9 mouse cellular contexts compared by ENCODE assay signal in genomic region chr11:24075486-24076126, GRCm38 (mm10). TPM values are rescaled to one million over a fixed set of nuclear protein-coding genes. Genes with fewer than 3 reads are reported as not detected.
DNase-seq lines count a peak whose midpoint lies in the region; ATAC-seq and TF ChIP-seq lines count a peak whose summit lies in the region.
"Had no signal": no experiment of that assay in that cellular context is flagged by ENCODE, and none has a peak within 500 bp of the region (broad histone marks: within the 10 kb centered on the region; RNA-seq: fewer than 3 reads in every experiment).

No protein-coding gene starts in this region.

- under 1% methylated on average over 17 of the region's 17 CpGs for WGBS in heart, embryonic 13.5 days
- 0% methylated on average over 17 of the region's 17 CpGs for WGBS in forebrain, embryonic 14.5 days
- WGBS in liver, postnatal 0 days (ENCODE audit: insufficient replicate concordance): 1% methylated on average over 17 of the region's 17 CpGs

- TF ChIP-seq CTCF in G1E (IDR thresholded peaks at IDR 0.05; ENCODE audit: low read depth, low read length): no peak
- no peak for TF ChIP-seq CTCF in liver, postnatal 0 days (IDR thresholded peaks at IDR 0.05; ENCODE audit: low read depth)

- DNase-seq in heart, adult 11 months: no peak
- DNase-seq in G1E (ENCODE audit: low spot score): no peak
- DNase-seq in forebrain, embryonic 14.5 days (ENCODE audit: low spot score): peak; percentile 35
- DNase-seq in liver, postnatal 0 days: no peak
- no peak for DNase-seq in gastrocnemius, postnatal 25 days
- no peak for DNase-seq in urinary bladder, postnatal 25 days (ENCODE audit: low spot score)
- no peak for DNase-seq in urinary bladder, postnatal 36 days (ENCODE audit: low spot score in 2 of 2)

- no peak for TF ChIP-seq EP300 in liver, postnatal 0 days (IDR thresholded peaks at IDR 0.05; ENCODE audit: low read depth)

- H3K9ac ChIP-seq in heart, embryonic 13.5 days: peak overlapping the region; percentile 92
- peak overlapping the region; percentile 100 for H3K9ac ChIP-seq in forebrain, embryonic 14.5 days (ENCODE audit: low read length)
- peak overlapping the region; percentile 80 for H3K9ac ChIP-seq in liver, postnatal 0 days (replicated peaks)

- H3K9me3 ChIP-seq in heart, embryonic 13.5 days: no peaks in the 10 kb centered on the region
- H3K9me3 ChIP-seq in G1E (replicated peaks): no peaks in the 10 kb centered on the region
- no peaks in the 10 kb centered on the region for H3K9me3 ChIP-seq in forebrain, embryonic 14.5 days (replicated peaks; ENCODE audit: control insufficient read depth, low read length)
- H3K9me3 ChIP-seq in liver, postnatal 0 days (ENCODE audit: low read length): no peaks in the 10 kb centered on the region

- peaks cover 25% of the 10 kb centered on the region for H3K4me1 ChIP-seq in heart, embryonic 13.5 days
- H3K4me1 ChIP-seq in G1E (ENCODE audit: insufficient read depth, low read depth, low read length): peaks cover 12% of the 10 kb centered on the region
- H3K4me1 ChIP-seq in forebrain, embryonic 14.5 days (ENCODE audit: control insufficient read depth, insufficient read depth, low read length): peaks cover 14% of the 10 kb centered on the region
- peaks cover 23% of the 10 kb centered on the region for H3K4me1 ChIP-seq in liver, postnatal 0 days (ENCODE audit: insufficient read depth)

- H3K27ac ChIP-seq in heart, embryonic 13.5 days (replicated peaks): peak overlapping the region; percentile 94
- H3K27ac ChIP-seq in forebrain, embryonic 14.5 days (ENCODE audit: low read depth, low read length): peak overlapping the region; percentile 100
- peak overlapping the region; percentile 63 for H3K27ac ChIP-seq in liver, postnatal 0 days (ENCODE audit: low read depth)

- no peak for ATAC-seq in heart, embryonic 13.5 days (ENCODE audit: extremely low read depth, insufficient number of reproducible peaks, low FRiP score, low TSS enrichment)
- ATAC-seq in G1E (ENCODE audit: extremely low read depth, insufficient number of reproducible peaks, low FRiP score, poor library complexity, severe bottlenecking): no peak
- no peak for ATAC-seq in forebrain, embryonic 14.5 days
- no peak for ATAC-seq in liver, postnatal 0 days

- H3K36me3 ChIP-seq in heart, embryonic 13.5 days: no peaks in the 10 kb centered on the region
- H3K36me3 ChIP-seq in G1E (replicated peaks): peaks cover 6% of the 10 kb centered on the region
- H3K36me3 ChIP-seq in forebrain, embryonic 14.5 days (ENCODE audit: control insufficient read depth, insufficient read depth, low read length): no peaks in the 10 kb centered on the region
- H3K36me3 ChIP-seq in liver, postnatal 0 days (replicated peaks; ENCODE audit: insufficient read depth, low read length): no peaks in the 10 kb centered on the region

- peak overlapping the region; percentile 68 for H3K4me3 ChIP-seq in heart, embryonic 13.5 days
- peak overlapping the region; percentile 76 for H3K4me3 ChIP-seq in G1E (ENCODE audit: low read depth, low read length)
- H3K4me3 ChIP-seq in forebrain, embryonic 14.5 days (ENCODE audit: low read depth, low read length): peak overlapping the region; percentile 91
- H3K4me3 ChIP-seq in liver, postnatal 0 days (ENCODE audit: low read depth, low read length): peak overlapping the region; percentile 71

- H3K27me3 ChIP-seq in heart, embryonic 13.5 days (replicated peaks): peaks cover 41% of the 10 kb centered on the region
- H3K27me3 ChIP-seq in G1E (ENCODE audit: insufficient read depth, low read length): peaks cover 3% of the 10 kb centered on the region; the same call in 1 of the 2 replicates
- no peaks in the 10 kb centered on the region for H3K27me3 ChIP-seq in forebrain, embryonic 14.5 days (replicated peaks; ENCODE audit: control insufficient read depth, insufficient read depth, low read length)
- peaks cover 47% of the 10 kb centered on the region for H3K27me3 ChIP-seq in liver, postnatal 0 days (ENCODE audit: insufficient read depth, low read length)

- H3K4me2 ChIP-seq in heart, embryonic 13.5 days: peak overlapping the region; percentile 92
- peak overlapping the region; percentile 98 for H3K4me2 ChIP-seq in forebrain, embryonic 14.5 days (ENCODE audit: low read length)
- H3K4me2 ChIP-seq in liver, postnatal 0 days (ENCODE audit: low read depth, low read length): peak overlapping the region; percentile 92

RNA-seq across cellular contexts. Expression of gene A830031A19Rik, which starts 0.8 kb away (rescaled TPM):
- polyA plus RNA-seq in heart, embryonic 13.5 days (2015; fragmentation: Nextera tagmentation; extraction: Ambion mirVana): not detected in 2 replicates
- total RNA-seq in G1E (2014; fragmentation: Nextera tagmentation): not detected in 2 replicates
- 0.16 TPM in 1 of 2 replicates, not detected in the other for total RNA-seq in G1E (2017)
- not detected in 2 replicates for polyA plus RNA-seq in G1E (2012)
- 0.32 and 0.41 TPM in 2 replicates for polyA plus RNA-seq in forebrain, embryonic 14.5 days (2014; fragmentation: Nextera tagmentation; extraction: Ambion mirVana)
- not detected in 2 replicates for polyA plus RNA-seq in liver, postnatal 0 days (2015; fragmentation: Nextera tagmentation; extraction: Ambion mirVana)
- total RNA-seq in gastrocnemius, postnatal 25 days (2021): not detected
- total RNA-seq: neutrophil, adult 5-6 weeks had no signal

RNA-seq across cellular contexts. Expression of gene Bcl11a, which starts 2.2 kb away (rescaled TPM):
- polyA plus RNA-seq in heart, embryonic 13.5 days (2015; fragmentation: Nextera tagmentation; extraction: Ambion mirVana): 15.3 and 15.9 TPM in 2 replicates
- 93.2 and 102 TPM in 2 replicates for total RNA-seq in G1E (2014; fragmentation: Nextera tagmentation)
- 20.6 and 25.4 TPM in 2 replicates for total RNA-seq in G1E (2017)
- polyA plus RNA-seq in G1E (2012): 53.5 and 54.9 TPM in 2 replicates
- 148 and 174 TPM in 2 replicates for polyA plus RNA-seq in forebrain, embryonic 14.5 days (2014; fragmentation: Nextera tagmentation; extraction: Ambion mirVana)
- 6.6 and 10.3 TPM in 2 replicates for polyA plus RNA-seq in liver, postnatal 0 days (2015; fragmentation: Nextera tagmentation; extraction: Ambion mirVana)
- under 1 TPM in 1 of 2 experiments, not detected in 1; 0.05 TPM for total RNA-seq in gastrocnemius, postnatal 25 days (2021)
